Mouse (Mus musculus) MEL (cell line): Measurements from ENCODE around the gene Dusp1. TPM values are rescaled to one million over a fixed set of nuclear protein-coding genes. Genes with fewer than 3 reads are reported as not detected.

Source experiments
- DNase-seq: peaks from one replicate; pipeline ENCODE4 v3.0.0; 2011; ENCODE audit warnings: low read depth, low spot score
- H3K27ac ChIP-seq: 2 replicates; pipeline ENCODE4 v1.5.1; 2012; ENCODE audit warnings: low read depth, mild to moderate bottlenecking, control low read depth, low read length, moderate library complexity; ENCODE audit not compliant: control insufficient read depth
- H3K27me3 ChIP-seq, 2 experiments: fragments of 150-350 bp in 1 of 2; sonication (generic) in 1 of 2; 2 replicates each; pipeline ENCODE4 v1.6.1; 2012; ENCODE audit warnings: low read length in 2 of 2, mild to moderate bottlenecking in 2 of 2, improper control_type of control experiment in 1 of 2, moderate library complexity in 1 of 2; ENCODE audit not compliant: insufficient read depth in 2 of 2, control insufficient read depth in 1 of 2
- H3K36me3 ChIP-seq, 2 experiments: 2 replicates each; pipeline ENCODE4 v1.6.1; 2012 to 2014; ENCODE audit warnings: low read length in 2 of 2, improper control_type of control experiment in 1 of 2, inconsistent platforms in 1 of 2, mild to moderate bottlenecking in 1 of 2; ENCODE audit not compliant: insufficient read depth in 2 of 2, control insufficient read depth in 1 of 2
- H3K4me1 ChIP-seq, 2 experiments: fragments of 150-350 bp in 1 of 2; sonication (generic) in 1 of 2; 2 replicates each; pipeline ENCODE4 v1.6.1; 2012; ENCODE audit warnings: low read length in 2 of 2, improper control_type of control experiment in 1 of 2, mild to moderate bottlenecking in 1 of 2; ENCODE audit not compliant: insufficient read depth in 2 of 2, control insufficient read depth in 1 of 2
- H3K4me3 ChIP-seq, 2 experiments: fragments of 150-350 bp in 1 of 2; sonication (generic) in 1 of 2; 2 replicates each; pipeline ENCODE4 v1.5.1; 2012; ENCODE audit warnings: low read depth in 2 of 2, low read length in 2 of 2, mild to moderate bottlenecking in 2 of 2, moderate library complexity in 2 of 2, control low read depth in 1 of 2, improper control_type of control experiment in 1 of 2; ENCODE audit not compliant: control insufficient read depth in 1 of 2, insufficient read depth in 1 of 2
- H3K79me2 ChIP-seq: 2 replicates; pipeline ENCODE4 v1.6.1; 2012; ENCODE audit warnings: mild to moderate bottlenecking, low read length, moderate library complexity; ENCODE audit not compliant: control insufficient read depth, poor library complexity, insufficient read depth
- H3K9ac ChIP-seq: 2 replicates; pipeline ENCODE4 v1.6.1; 2012; ENCODE audit warnings: low read depth, mild to moderate bottlenecking, control low read depth, low read length, moderate library complexity; ENCODE audit not compliant: control insufficient read depth, poor library complexity, severe bottlenecking
- H3K9me3 ChIP-seq: fragments of 150-350 bp; sonication (generic); replicated peaks from 2 replicates; pipeline ENCODE4 v1.6.1; 2012; ENCODE audit warnings: mild to moderate bottlenecking, low read length, improper control_type of control experiment, moderate library complexity; ENCODE audit not compliant: insufficient read depth
- BHLHE40 ChIP-seq: IDR thresholded peaks from 2 replicates; pipeline ENCODE4 v1.6.1; 2012; ENCODE audit warnings: low read depth, mild to moderate bottlenecking, inconsistent platforms, low read length, improper control_type of control experiment, borderline replicate concordance
- CHD1 ChIP-seq: IDR thresholded peaks from 2 replicates; pipeline ENCODE4 v1.6.1; 2012; ENCODE audit warnings: low read depth, mild to moderate bottlenecking, inconsistent platforms, low read length, improper control_type of control experiment
- CHD2 ChIP-seq: IDR thresholded peaks from 2 replicates; pipeline ENCODE4 v1.6.1; 2011; ENCODE audit warnings: low read length, improper control_type of control experiment
- E2F4 ChIP-seq: IDR thresholded peaks from 2 replicates; pipeline ENCODE4 v1.6.1; 2011; ENCODE audit warnings: low read depth, low read length, improper control_type of control experiment, borderline replicate concordance
- ELF1 ChIP-seq: IDR thresholded peaks from 2 replicates; pipeline ENCODE4 v1.6.1; 2014; ENCODE audit warnings: low read depth, mild to moderate bottlenecking, inconsistent platforms, low read length, improper control_type of control experiment, moderate library complexity
- GABPA ChIP-seq: IDR thresholded peaks from 2 replicates; pipeline ENCODE4 v1.6.1; 2012; ENCODE audit warnings: low read depth, mild to moderate bottlenecking, inconsistent platforms, low read length, improper control_type of control experiment, moderate library complexity
- GATA1 ChIP-seq: IDR thresholded peaks from 2 replicates; pipeline ENCODE4 v1.6.1; 2011; ENCODE audit warnings: low read depth, low read length, improper control_type of control experiment
- HCFC1 ChIP-seq: IDR thresholded peaks from 2 replicates; pipeline ENCODE4 v1.6.1; 2012; ENCODE audit warnings: low read depth, mild to moderate bottlenecking, inconsistent platforms, low read length, improper control_type of control experiment, moderate library complexity
- JUND ChIP-seq: IDR thresholded peaks from 2 replicates; pipeline ENCODE4 v1.6.1; 2011; ENCODE audit warnings: low read depth, mild to moderate bottlenecking, improper control_type of control experiment, low read length
- KAT2A ChIP-seq: conservative IDR thresholded peaks from 2 replicates; pipeline ENCODE4 v1.6.1; 2012; ENCODE audit warnings: low read depth, low read length, improper control_type of control experiment, inconsistent platforms
- MAZ ChIP-seq: IDR thresholded peaks from 2 replicates; pipeline ENCODE4 v1.6.1; 2012; ENCODE audit warnings: low read depth, mild to moderate bottlenecking, inconsistent platforms, low read length, improper control_type of control experiment
- MXI1 ChIP-seq: IDR thresholded peaks from 2 replicates; pipeline ENCODE4 v1.6.1; 2011; ENCODE audit warnings: mild to moderate bottlenecking, low read depth, low read length, improper control_type of control experiment
- MYC ChIP-seq: IDR thresholded peaks from 2 replicates; pipeline ENCODE4 v1.6.1; 2011; ENCODE audit warnings: low read depth, mild to moderate bottlenecking, low read length, improper control_type of control experiment, moderate library complexity
- NRF1 ChIP-seq: IDR thresholded peaks from 2 replicates; pipeline ENCODE4 v1.6.1; 2014; ENCODE audit warnings: low read depth, mild to moderate bottlenecking, inconsistent platforms, low read length, improper control_type of control experiment, moderate library complexity; ENCODE audit not compliant: poor library complexity, insufficient read depth, severe bottlenecking
- POLR2A ChIP-seq, 2 experiments: IDR thresholded peaks; 2 replicates each; pipeline ENCODE4 v1.6.1; 2011 to 2012; ENCODE audit warnings: low read length in 2 of 2, mild to moderate bottlenecking in 2 of 2, control low read depth in 1 of 2, improper control_type of control experiment in 1 of 2, low read depth in 1 of 2, moderate library complexity in 1 of 2; ENCODE audit not compliant: control insufficient read depth in 1 of 2, insufficient read depth in 1 of 2, poor library complexity in 1 of 2
- POLR2AphosphoS2 ChIP-seq: IDR thresholded peaks from 2 replicates; pipeline ENCODE4 v1.6.1; 2011; ENCODE audit warnings: low read length, improper control_type of control experiment
- RAD21 ChIP-seq: IDR thresholded peaks from 2 replicates; pipeline ENCODE4 v1.6.1; 2011; ENCODE audit warnings: mild to moderate bottlenecking, low read depth, low read length, improper control_type of control experiment
- RCOR1 ChIP-seq: IDR thresholded peaks from 2 replicates; pipeline ENCODE4 v1.6.1; 2012; ENCODE audit warnings: low read depth, mild to moderate bottlenecking, inconsistent platforms, low read length, improper control_type of control experiment
- SIN3A ChIP-seq: IDR thresholded peaks from 2 replicates; pipeline ENCODE4 v1.6.1; 2012; ENCODE audit warnings: low read length, improper control_type of control experiment, inconsistent platforms
- TAL1 ChIP-seq: IDR thresholded peaks from 2 replicates; pipeline ENCODE4 v1.6.1; 2012; ENCODE audit warnings: mild to moderate bottlenecking, inconsistent platforms, low read length, moderate library complexity, mixed read lengths
- TBP ChIP-seq: IDR thresholded peaks from 2 replicates; pipeline ENCODE4 v1.8.0; 2011; ENCODE audit warnings: low read depth, low read length, improper control_type of control experiment
- UBTF ChIP-seq: IDR thresholded peaks from 2 replicates; pipeline ENCODE4 v1.6.1; 2012; ENCODE audit warnings: low read depth, mild to moderate bottlenecking, inconsistent platforms, low read length, improper control_type of control experiment, moderate library complexity, borderline replicate concordance; ENCODE audit not compliant: insufficient read depth
- ZKSCAN1 ChIP-seq: IDR thresholded peaks from 2 replicates; pipeline ENCODE4 v1.6.1; 2012; ENCODE audit warnings: low read depth, mild to moderate bottlenecking, inconsistent platforms, low read length, improper control_type of control experiment, moderate library complexity
- ZMIZ1 ChIP-seq: IDR thresholded peaks from 2 replicates; pipeline ENCODE4 v1.6.1; 2012; ENCODE audit warnings: low read depth, mild to moderate bottlenecking, inconsistent platforms, low read length, improper control_type of control experiment, moderate library complexity
- ZNF384 ChIP-seq: IDR thresholded peaks from 2 replicates; pipeline ENCODE4 v1.6.1; 2012; ENCODE audit warnings: low read depth, mild to moderate bottlenecking, inconsistent platforms, low read length, improper control_type of control experiment
- polyA plus RNA-seq, 2 experiments: library from polyadenylated mRNA; stranded (reverse) in 1 of 2; unstranded in 1 of 2; fragments of >175 nt in 1 of 2; fragments of >200 nt in 1 of 2; gene quantifications; 2 replicates each; pipeline versions ENCODE4 v1.2.1 to v1.2.4; 2012; ENCODE audit warnings: low replicate concordance in 2 of 2, low read depth in 1 of 2; ENCODE audit not compliant: insufficient read length in 2 of 2, insufficient read depth in 1 of 2, missing spikeins in 1 of 2
- total RNA-seq: library from RNA; depleted of rRNA; stranded (reverse); fragments of 300-350 nt; gene quantifications from 2 replicates; pipeline ENCODE4 v1.2.3, GENCODE M21; 2012

Gene Dusp1
- total and polyA plus RNA-seq, 3 experiments, result 0.96 to 5.0 TPM; not detected in 1

GRCm38 (mm10) chr17:26598845-26599244 is 36.9 kb upstream of the Dusp1 start:
- TF ChIP-seq ZKSCAN1 (no peak), MYC (no peak), GATA1 (no peak), UBTF (no peak), MXI1 (no peak), HCFC1 (no peak), TAL1 (no peak), ZMIZ1 (no peak), RCOR1 (no peak), RAD21 (no peak), POLR2A (IDR thresholded peaks at IDR 0.05; ENCODE audit: control insufficient read depth in 1 of 2, insufficient read depth in 1 of 2, low read depth in 1 of 2, low read length in 2 of 2, poor library complexity in 1 of 2) (no peak), E2F4 (no peak), NRF1 (no peak), MAZ (no peak), ZNF384 (no peak)
- peaks cover 8 to 26% of the 10 kb centered on the region in 2 experiments; a peak in 3 of 4 replicates for H3K4me1 ChIP-seq
- no peak for DNase-seq

GRCm38 (mm10) chr17:26596856-26597481 is 35.0 kb upstream of the Dusp1 start:
- Histone ChIP-seq H3K9me3 (no peaks in the 10 kb centered on the region), H3K4me1 (peaks cover 8 to 22% of the 10 kb centered on the region in 2 experiments; a peak in 3 of 4 replicates), H3K4me3 (no peak overlapping the region), H3K27me3 (no peaks in the 10 kb centered on the region), H3K27ac (no peak overlapping the region), H3K36me3 (peaks cover 0 to 10% of the 10 kb centered on the region in 2 experiments; a peak in 1 of 4 replicates), H3K9ac (no peak overlapping the region), H3K79me2 (no peaks in the 10 kb centered on the region)
- no peak for TF ChIP-seq SIN3A
- TF ChIP-seq CHD2, result no peak
- no peak for TF ChIP-seq HCFC1
- no peak for TF ChIP-seq TBP
- TF ChIP-seq BHLHE40, result no peak
- TF ChIP-seq NRF1, result no peak
- no peak for TF ChIP-seq POLR2AphosphoS2
- no peak for TF ChIP-seq JUND
- no peak for TF ChIP-seq ZKSCAN1
- no peak for TF ChIP-seq GABPA
- no peak for TF ChIP-seq KAT2A
- TF ChIP-seq E2F4, result no peak
- no peak for TF ChIP-seq RCOR1
- no peak for TF ChIP-seq MXI1
- TF ChIP-seq ZNF384, result no peak
- TF ChIP-seq ELF1, result no peak
- no peak for TF ChIP-seq POLR2A (IDR thresholded peaks at IDR 0.05; ENCODE audit: control insufficient read depth in 1 of 2, insufficient read depth in 1 of 2, low read depth in 1 of 2, low read length in 2 of 2, poor library complexity in 1 of 2)
- no peak for TF ChIP-seq GATA1
- no peak for TF ChIP-seq CHD1
- no peak for DNase-seq

More at GRCm38 (mm10) chr17:26598845-26599244, 36.9 kb upstream of the Dusp1 start:
- H3K4me3 ChIP-seq, result no peak overlapping the region
- H3K36me3 ChIP-seq, result peaks cover 0 to 10% of the 10 kb centered on the region in 2 experiments; a peak in 2 of 4 replicates
- H3K27me3 ChIP-seq, result no peaks in the 10 kb centered on the region
- H3K9ac ChIP-seq, result no peak overlapping the region
- no peak overlapping the region for H3K27ac ChIP-seq
- no peaks in the 10 kb centered on the region for H3K79me2 ChIP-seq
- H3K9me3 ChIP-seq, result no peaks in the 10 kb centered on the region
